Mouse (Mus musculus): Measurements from ENCODE around the gene Il15.

Il15 gene

DNA sequence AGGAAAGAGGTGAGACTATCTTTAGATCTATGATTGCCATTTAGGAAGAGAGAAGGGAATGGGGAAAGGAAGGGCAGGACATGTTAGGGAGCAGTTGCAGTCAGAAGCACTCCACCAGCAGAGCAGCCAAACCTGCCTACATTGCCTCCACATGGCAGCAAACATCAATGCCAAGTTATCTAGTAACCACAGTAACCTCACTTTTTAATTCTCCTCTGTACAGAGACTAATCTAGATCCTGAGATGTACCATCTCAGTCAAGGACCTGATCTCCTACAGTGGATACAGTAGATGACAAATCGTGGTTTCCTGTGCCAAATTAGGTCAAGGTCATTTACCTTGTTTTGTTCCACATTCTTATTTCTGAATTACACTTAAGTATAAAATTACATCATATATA lies 42.0 kb downstream of the Il15 start:
- no peak for DNase-seq (ENCODE audit: low spot score in 2 of 2)

DNA sequence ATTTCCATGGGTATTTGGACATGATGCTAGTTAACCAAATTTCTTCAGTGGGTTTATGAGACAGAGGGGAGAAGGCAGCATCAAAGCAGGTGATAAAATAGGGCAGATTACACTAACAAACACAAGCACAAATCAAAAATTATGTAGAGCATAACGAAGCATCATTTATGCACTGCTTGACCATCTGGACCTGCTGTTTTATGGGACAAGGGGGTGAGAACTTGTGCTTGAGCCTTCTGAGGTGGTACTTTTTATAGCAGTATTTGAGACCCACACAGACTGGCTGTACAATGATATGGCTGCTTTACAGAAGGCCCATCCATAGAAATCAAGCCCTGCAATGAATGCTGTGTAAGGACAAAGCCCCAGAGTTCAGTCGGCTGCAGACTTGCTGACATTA lies 46.9 kb downstream of the Il15 start:
- no peak for DNase-seq (ENCODE audit: low spot score in 2 of 2)

GRCm38 (mm10) chr8:82351268-82351943 lies 51.6 kb downstream of the Il15 start:
- no peak for DNase-seq (ENCODE audit: low spot score in 2 of 2)

DNA sequence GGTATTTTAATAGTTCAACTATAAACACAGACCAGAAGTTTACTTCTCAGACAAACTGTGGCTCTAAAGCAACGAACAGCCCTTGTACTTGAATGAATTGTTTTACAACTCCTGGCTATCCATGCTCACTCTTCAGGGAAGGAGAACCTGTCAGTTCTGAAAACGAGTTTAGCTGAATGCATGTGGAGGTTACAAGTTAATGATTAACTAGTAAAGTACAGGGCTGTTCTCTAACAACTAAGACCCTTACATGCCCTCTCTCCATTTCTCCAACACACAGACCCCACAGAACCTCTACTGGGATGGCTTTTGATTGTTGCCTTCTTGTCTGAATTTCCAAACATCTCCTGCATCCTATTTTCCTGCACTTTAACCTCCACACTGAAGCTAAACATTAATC lies 53.7 kb downstream of the Il15 start:
- DNase-seq (ENCODE audit: low spot score in 2 of 2) = no peak

- no peak for DNase-seq (ENCODE audit: low spot score in 2 of 2)
Observed at GRCm38 (mm10) chr8:82346485-82346884, 56.5 kb downstream of the Il15 start.

- no peak for DNase-seq (ENCODE audit: low spot score in 2 of 2)
Observed at GRCm38 (mm10) chr8:82331675-82332234, 71.3 kb downstream of the Il15 start.

DNA sequence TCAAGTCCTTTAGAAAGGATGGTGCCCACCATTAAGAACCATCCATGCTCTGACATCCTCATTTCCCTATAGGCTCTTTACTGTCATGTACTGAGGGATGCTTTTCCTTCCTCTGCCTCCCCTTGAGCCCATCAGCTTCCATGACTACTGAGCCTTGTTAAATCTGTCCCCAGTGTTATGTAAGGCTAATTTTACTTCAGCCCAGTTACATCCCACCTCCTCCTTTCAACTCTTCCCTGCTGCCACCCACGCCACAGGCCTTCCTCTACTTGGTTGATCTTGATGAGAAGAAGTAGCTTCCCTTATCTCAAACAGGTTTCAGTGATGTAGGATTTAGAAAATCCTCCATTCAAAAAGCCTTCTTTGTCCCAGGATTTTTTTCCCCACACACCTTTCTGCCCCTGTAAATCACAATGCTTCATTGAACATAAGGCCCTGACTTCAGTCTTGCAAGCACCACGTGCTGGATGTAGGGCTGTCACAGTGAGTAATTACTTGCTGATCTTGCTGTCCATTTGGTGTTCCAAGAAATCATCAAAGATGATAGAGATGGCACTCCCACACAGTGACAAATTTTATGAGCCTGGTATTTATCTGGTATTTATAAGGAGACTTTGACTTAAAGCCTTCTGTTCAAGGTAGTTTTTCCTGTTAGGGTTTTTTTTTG lies 74.9 kb downstream of the Il15 start:
- DNase-seq (ENCODE audit: low spot score in 2 of 2) = peak in 1 of 2 experiments; percentile 7

DNA sequence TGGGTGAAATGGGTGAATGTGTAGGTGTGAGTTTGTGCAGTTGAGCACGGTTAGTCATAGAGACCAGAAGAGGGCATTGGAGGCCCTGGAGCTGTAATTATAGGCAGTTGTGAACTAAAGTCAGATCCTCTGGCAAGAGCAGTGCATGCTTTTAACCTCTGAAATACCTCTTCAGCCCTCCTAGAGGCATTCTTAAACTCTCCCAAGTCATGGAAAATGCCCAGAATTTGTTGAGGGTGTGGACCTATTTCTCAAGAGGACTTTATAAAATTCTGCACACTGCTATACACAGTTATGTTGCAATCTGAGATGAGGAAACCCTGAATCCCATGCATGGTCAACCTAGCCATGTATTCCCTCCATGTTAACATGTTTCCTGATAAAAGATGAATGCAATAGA lies 77.0 kb downstream of the Il15 start:
- DNase-seq (ENCODE audit: low spot score in 2 of 2) = no peak

DNA sequence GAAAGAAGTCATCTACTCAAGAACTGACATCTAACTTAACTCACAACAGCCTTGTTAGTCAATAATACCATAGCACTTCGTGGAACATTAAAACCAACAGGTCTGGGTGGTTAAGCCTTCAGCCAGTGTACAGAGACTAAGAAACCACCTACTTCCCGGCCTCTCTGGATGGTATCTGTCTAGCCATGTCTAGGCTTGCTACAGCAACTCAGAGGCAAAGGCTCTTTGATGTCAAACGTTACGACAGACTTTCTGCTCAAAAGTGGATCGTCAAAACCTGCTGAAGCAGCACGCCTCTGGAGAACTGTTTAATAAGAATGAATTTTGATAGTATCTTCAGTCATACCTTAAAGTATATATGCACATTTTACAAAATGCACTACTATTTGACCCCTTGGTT lies 77.4 kb downstream of the Il15 start:
- DNase-seq (ENCODE audit: low spot score in 2 of 2) = no peak

- DNase-seq (ENCODE audit: low spot score in 2 of 2) = no peak
Observed at GRCm38 (mm10) chr8:82317446-82317845, 85.6 kb downstream of the Il15 start.

- DNase-seq (ENCODE audit: low spot score in 2 of 2) = no peak
Observed at GRCm38 (mm10) chr8:82306424-82306823, 96.6 kb downstream of the Il15 start.

GRCm38 (mm10) chr8:82296256-82296655 lies 106.8 kb downstream of the Il15 start:
- no peak for DNase-seq (ENCODE audit: low spot score in 2 of 2)

GRCm38 (mm10) chr8:82291659-82292058 lies 111.4 kb downstream of the Il15 start:
- no peak for DNase-seq (ENCODE audit: low spot score in 2 of 2)

DNA sequence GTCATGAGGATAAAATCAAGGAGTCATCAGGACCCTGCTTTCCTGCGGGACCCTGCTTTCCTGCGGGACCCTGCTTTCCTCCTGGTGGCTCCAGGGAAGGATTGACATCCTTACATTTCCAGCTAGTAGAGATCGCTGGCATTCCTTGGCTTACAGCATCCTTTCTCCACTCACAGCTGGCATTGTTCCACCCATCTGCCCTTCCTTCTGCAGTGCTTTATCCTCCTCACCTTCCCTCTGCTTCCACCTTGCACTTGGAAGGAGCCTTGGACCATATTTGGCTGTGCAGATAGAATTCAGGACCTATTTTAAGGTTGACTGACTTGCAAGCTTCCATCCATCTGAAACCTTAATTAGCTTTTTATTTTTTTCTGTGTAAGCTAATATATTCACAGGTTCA lies 117.2 kb downstream of the Il15 start:
- DNase-seq (ENCODE audit: low spot score in 2 of 2) = no peak

GRCm38 (mm10) chr8:82281995-82282394 lies 121.0 kb downstream of the Il15 start:
- DNase-seq (ENCODE audit: low spot score in 2 of 2) = no peak

Data from left cerebral cortex, adult 9 months (tissue).